Mouse (Mus musculus) liver, embryonic 13.5 days (tissue): Measurements from ENCODE around the gene Sh3tc1. TPM values are rescaled to one million over a fixed set of nuclear protein-coding genes. Genes with fewer than 3 reads are reported as not detected.

Source experiments
- ATAC-seq: fragments of 200-750 bp; cut with Nextera tagmentation; 2 replicates; pipeline ENCODE4 v1.8.0; 2017; ENCODE audit warnings: low read depth, mild to moderate bottlenecking, moderate number of reproducible peaks, moderate library complexity
- DNase-seq: peaks from one replicate; pipeline ENCODE4 v3.0.0; 2022
- H3K27ac ChIP-seq: fragments of 300-500 bp; sonication (generic); 2 replicates; pipeline ENCODE4 v1.5.1; 2015; ENCODE audit warnings: moderate library complexity, mild to moderate bottlenecking, inconsistent platforms
- H3K27me3 ChIP-seq: fragments of 300-500 bp; sonication (generic); 2 replicates; pipeline ENCODE4 v1.6.1; 2015; ENCODE audit warnings: mild to moderate bottlenecking, inconsistent platforms
- H3K36me3 ChIP-seq: fragments of 300-500 bp; sonication (generic); 2 replicates; pipeline ENCODE4 v1.6.1; 2015; ENCODE audit warnings: mild to moderate bottlenecking, inconsistent platforms
- H3K4me1 ChIP-seq: fragments of 300-500 bp; sonication (generic); replicated peaks from 2 replicates; pipeline ENCODE4 v1.6.1; 2015; ENCODE audit warnings: inconsistent platforms
- H3K4me2 ChIP-seq: fragments of 300-500 bp; sonication (generic); 2 replicates; pipeline ENCODE4 v1.6.1; 2015; ENCODE audit warnings: inconsistent platforms, mild to moderate bottlenecking, moderate library complexity
- H3K4me3 ChIP-seq: fragments of 300-500 bp; sonication (generic); replicated peaks from 2 replicates; pipeline ENCODE4 v1.5.1; 2015; ENCODE audit warnings: mild to moderate bottlenecking, inconsistent platforms
- H3K9ac ChIP-seq: fragments of 300-500 bp; sonication (generic); 2 replicates; pipeline ENCODE4 v1.6.1; 2015; ENCODE audit warnings: mild to moderate bottlenecking, inconsistent platforms
- H3K9me3 ChIP-seq: fragments of 300-500 bp; sonication (generic); replicated peaks from 2 replicates; pipeline ENCODE4 v1.6.1; 2016; ENCODE audit warnings: inconsistent platforms
- WGBS: fragments of 180-500 bp; shearing (Covaris S2); methylation state at CpG from one replicate; pipeline ENCODE4 v1.1.7; 2015; ENCODE audit not compliant: insufficient replicate concordance; 5-methylcytosine and 5-hydroxymethylcytosine counted together
- polyA plus RNA-seq: library from polyadenylated mRNA; unstranded; fragments of >200 nt; fragmentation: Nextera tagmentation; extraction: Ambion mirVana; gene quantifications from 2 replicates; pipeline ENCODE4 v1.2.1, GENCODE M21; 2015

Sh3tc1 gene
- polyA plus RNA-seq, 1 experiment from 2014 or later, result 2.1 TPM

DNA sequence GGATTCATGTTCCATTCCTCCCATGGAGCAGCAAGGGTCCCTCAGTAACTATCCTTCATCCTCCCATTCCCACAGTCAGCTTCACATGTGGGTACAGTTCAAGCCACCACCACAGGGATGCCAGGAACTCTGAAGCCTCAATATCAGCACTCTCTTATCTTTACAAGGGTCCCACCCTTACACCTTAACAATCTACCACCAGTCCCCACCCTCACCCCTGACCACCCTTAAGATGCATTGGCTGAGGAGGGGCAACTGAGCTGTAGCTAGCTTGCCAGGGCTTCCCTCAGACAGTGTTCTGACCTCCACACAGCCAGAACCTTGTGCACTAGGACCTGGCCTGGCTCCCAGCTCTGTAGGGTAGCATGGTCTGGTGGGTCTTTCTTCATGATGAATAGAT, 20.4 kb downstream of the Sh3tc1 start:
- no peak for DNase-seq
- Histone ChIP-seq H3K4me3 (no peak overlapping the region), H3K27ac (no peak overlapping the region), H3K9me3 (no peaks in the 10 kb centered on the region), H3K27me3 (no peaks in the 10 kb centered on the region), H3K36me3 (no peaks in the 10 kb centered on the region), H3K9ac (no peak overlapping the region), H3K4me1 (0 out of 2 replicates have a peak, but pooled peaks cover 3% of the 10 kb centered on the region), H3K4me2 (no peak overlapping the region)
- ATAC-seq, result no peak

DNA sequence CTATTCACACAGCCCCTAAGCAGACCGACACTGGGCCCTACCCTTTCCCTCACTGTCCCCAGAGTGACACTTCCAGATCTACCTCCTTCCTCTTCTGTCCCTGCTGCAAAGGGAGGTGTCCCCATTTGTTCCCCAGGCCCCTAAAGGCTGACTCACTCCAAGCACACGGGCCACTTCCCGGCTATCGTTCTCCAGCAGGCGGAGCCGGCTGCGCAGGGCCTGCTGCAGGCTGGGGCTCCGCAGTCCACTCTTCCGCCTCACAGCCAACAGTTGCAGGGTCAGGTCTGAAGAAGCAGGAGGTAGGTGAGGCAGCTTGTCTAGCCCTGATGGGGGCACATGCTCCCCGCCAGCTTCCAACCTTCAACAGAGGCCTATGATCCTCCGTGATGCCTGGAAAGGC, 21.0 kb downstream of the Sh3tc1 start:
- Histone ChIP-seq H3K9ac (no peak overlapping the region), H3K36me3 (no peaks in the 10 kb centered on the region), H3K27me3 (no peaks in the 10 kb centered on the region), H3K4me1 (0 out of 2 replicates have a peak, but pooled peaks cover 3% of the 10 kb centered on the region), H3K9me3 (no peaks in the 10 kb centered on the region), H3K4me2 (no peak overlapping the region), H3K4me3 (no peak overlapping the region), H3K27ac (no peak overlapping the region)
- WGBS, result 68% methylated on average over 11 of the region's 11 CpGs
- no peak for DNase-seq
- no peak for ATAC-seq

DNA sequence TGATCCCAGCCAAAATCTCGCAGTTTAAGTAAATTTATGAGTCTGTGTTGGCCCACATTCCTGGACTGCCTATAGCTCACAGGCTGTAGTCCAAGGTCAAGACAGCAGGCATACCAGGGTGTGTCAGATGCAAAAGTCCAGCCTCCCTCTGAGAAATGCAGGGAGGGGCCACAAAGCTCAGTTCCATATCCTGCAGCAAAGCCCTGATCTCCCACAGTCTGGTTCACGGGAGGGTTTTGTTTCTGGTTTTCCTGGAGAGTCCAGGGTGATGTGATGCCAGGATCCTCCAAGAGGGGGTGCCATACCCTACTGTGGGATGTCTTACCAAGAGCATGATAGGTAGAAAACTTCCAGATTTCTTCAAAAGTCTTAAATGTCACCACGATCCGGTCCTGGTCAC, 21.8 kb downstream of the Sh3tc1 start:
- Histone ChIP-seq H3K4me2 (no peak overlapping the region), H3K36me3 (no peaks in the 10 kb centered on the region), H3K4me1 (0 out of 2 replicates have a peak, but pooled peaks cover 3% of the 10 kb centered on the region), H3K27ac (no peak overlapping the region), H3K9me3 (no peaks in the 10 kb centered on the region), H3K4me3 (no peak overlapping the region), H3K27me3 (no peaks in the 10 kb centered on the region), H3K9ac (no peak overlapping the region)
- ATAC-seq (no peak), DNase-seq (no peak)
- WGBS, result 47% methylated on average over 4 of the region's 4 CpGs

DNA sequence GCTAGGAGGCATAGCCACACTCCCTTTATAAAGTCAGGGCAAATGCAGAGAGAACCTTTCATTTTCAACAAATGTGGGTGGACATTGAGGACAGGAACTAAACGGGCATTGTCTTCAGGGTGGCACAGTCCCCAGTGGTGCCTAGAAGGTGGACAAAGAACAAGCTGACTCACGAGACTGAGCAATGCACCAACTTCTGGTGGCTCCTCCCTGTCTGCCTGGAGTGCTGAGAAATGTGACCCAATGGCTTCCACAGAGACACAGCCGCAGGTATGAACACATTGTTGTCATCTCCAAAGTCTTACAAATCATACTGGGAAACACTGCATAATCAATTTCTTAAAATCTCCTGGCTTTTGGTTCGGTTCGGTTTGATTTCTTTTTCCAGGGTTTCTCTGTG, 22.3 kb downstream of the Sh3tc1 start:
- 56% methylated on average over 5 of the region's 5 CpGs for WGBS
- Histone ChIP-seq H3K9ac (no peak overlapping the region), H3K27ac (no peak overlapping the region), H3K36me3 (no peaks in the 10 kb centered on the region), H3K4me2 (no peak overlapping the region), H3K27me3 (no peaks in the 10 kb centered on the region), H3K9me3 (no peaks in the 10 kb centered on the region), H3K4me3 (no peak overlapping the region), H3K4me1 (0 out of 2 replicates have a peak, but pooled peaks cover 1% of the 10 kb centered on the region)
- no peak for DNase-seq
- no peak for ATAC-seq

DNA sequence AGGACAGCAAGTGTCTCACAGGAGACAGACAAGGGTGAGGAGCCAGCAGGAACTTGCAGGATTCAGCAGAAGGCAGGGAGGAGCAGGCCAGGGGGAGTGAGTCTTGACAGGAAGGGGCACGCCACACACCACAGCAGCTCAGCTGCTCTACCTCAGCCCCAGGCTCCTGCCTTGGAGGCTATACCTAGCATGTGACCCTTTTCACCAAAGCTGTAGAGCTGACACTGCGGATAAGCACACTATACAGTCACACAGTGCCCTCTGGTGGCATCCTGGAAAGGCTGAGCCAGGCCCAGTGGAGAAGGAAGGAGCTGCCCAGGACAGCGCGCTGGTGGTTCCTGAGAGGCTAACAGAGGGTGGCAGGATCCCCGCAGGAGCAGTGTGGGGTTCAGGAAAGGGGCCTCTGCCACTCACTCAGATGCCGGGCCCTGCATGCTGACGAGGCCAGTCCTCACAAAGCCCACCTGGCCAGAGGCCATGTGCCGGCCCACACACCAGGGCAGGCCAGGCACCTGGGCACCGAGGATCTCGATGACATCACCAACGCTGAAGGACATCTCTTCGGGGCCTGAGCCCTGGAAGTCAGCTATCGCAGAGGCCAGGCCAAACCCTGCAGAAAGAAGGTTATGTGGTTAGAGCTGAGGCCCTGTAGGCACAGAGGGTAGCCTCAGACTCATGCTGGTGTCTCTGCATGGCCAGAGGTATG, 26.0 kb downstream of the Sh3tc1 start:
- no peak overlapping the region for H3K4me2 ChIP-seq
- no peaks in the 10 kb centered on the region for H3K27me3 ChIP-seq
- ATAC-seq (peak; percentile 45; the same call in 1 of the 2 replicates), DNase-seq (peak; percentile 28)
- WGBS, result 47% methylated on average over 13 of the region's 13 CpGs
- H3K9ac ChIP-seq, result no peak overlapping the region
- H3K27ac ChIP-seq, result no peak overlapping the region
- no peak overlapping the region for H3K4me3 ChIP-seq
- no peaks in the 10 kb centered on the region for H3K9me3 ChIP-seq
- H3K36me3 ChIP-seq, result no peaks in the 10 kb centered on the region
- H3K4me1 ChIP-seq, result no peaks in the 10 kb centered on the region

DNA sequence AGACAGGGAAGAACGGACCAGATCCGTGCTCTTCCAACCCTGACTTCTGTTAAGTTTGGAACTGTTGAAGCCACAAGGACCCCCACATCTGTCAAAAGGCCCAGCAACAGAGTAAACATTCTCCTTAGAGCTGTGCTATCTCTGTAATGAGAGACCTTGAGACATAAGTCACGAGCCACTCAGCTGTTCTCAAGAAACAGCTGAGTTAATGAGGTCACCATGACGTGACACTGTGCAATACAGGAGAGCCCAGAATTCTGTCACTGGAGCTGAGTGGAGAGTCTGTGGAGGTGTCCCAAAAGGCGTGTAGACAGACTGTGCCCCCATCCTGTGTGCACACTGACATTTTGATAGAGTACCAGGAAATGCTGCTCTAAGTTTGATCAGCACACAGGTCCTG, 27.3 kb downstream of the Sh3tc1 start:
- no peak for ATAC-seq
- Histone ChIP-seq H3K27me3 (no peaks in the 10 kb centered on the region), H3K4me1 (no peaks in the 10 kb centered on the region), H3K4me3 (no peak overlapping the region), H3K36me3 (no peaks in the 10 kb centered on the region), H3K9me3 (no peaks in the 10 kb centered on the region), H3K4me2 (no peak overlapping the region), H3K27ac (no peak overlapping the region), H3K9ac (no peak overlapping the region)
- WGBS, result 55% methylated on average over 5 of the region's 5 CpGs
- DNase-seq, result no peak

DNA sequence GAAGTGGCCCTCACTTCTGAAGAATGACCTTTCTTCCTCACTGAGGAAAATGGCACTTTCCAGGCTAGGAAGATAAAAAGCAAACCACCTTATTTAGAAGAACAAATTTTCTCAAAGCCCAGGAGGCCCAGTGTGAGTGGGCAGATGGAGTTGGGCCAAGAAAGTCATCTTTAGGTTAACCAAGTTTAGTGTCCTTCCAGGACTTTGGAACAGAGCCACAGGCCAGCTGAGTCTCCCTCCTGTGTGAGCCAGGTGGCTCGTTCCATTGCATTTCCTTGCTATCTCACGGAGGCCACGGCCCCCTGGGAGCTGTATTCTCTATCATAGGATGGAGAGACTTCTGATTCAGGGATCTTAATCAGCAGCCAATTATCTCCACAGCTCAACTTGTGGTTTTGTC, 28.9 kb downstream of the Sh3tc1 start:
- H3K27ac ChIP-seq, result no peak overlapping the region
- no peaks in the 10 kb centered on the region for H3K4me1 ChIP-seq
- H3K4me3 ChIP-seq, result no peak overlapping the region
- no peak overlapping the region for H3K9ac ChIP-seq
- H3K27me3 ChIP-seq, result no peaks in the 10 kb centered on the region
- no peak overlapping the region for H3K4me2 ChIP-seq
- H3K36me3 ChIP-seq, result no peaks in the 10 kb centered on the region
- no peaks in the 10 kb centered on the region for H3K9me3 ChIP-seq
- WGBS, result 45% methylated on average over 3 of the region's 3 CpGs
- no peak for ATAC-seq
- no peak for DNase-seq

DNA sequence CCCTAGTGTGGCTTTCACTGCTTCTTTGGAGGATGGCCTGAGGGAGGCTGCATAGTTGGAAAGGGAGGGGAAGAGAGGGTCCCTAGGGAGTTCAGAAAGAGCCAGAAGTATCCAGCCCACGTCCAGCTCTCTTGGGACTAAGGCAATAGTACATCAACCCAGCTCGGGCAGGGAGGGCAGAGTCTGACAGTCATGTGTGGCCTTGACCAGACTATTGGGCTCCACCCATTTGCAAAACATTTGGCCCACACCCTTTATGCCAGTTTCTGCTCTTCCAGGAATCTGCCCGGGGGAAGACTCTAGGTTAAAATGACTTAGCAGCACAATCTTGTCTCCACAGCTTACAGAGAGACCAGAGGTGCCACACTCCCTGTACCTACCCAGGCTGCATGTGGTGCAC, 29.3 kb downstream of the Sh3tc1 start:
- Histone ChIP-seq H3K4me3 (no peak overlapping the region), H3K27ac (no peak overlapping the region), H3K9ac (no peak overlapping the region), H3K4me2 (no peak overlapping the region), H3K9me3 (no peaks in the 10 kb centered on the region), H3K36me3 (no peaks in the 10 kb centered on the region), H3K4me1 (no peaks in the 10 kb centered on the region), H3K27me3 (no peaks in the 10 kb centered on the region)
- 51% methylated on average over 3 of the region's 3 CpGs for WGBS
- DNase-seq, result no peak
- no peak for ATAC-seq

DNA sequence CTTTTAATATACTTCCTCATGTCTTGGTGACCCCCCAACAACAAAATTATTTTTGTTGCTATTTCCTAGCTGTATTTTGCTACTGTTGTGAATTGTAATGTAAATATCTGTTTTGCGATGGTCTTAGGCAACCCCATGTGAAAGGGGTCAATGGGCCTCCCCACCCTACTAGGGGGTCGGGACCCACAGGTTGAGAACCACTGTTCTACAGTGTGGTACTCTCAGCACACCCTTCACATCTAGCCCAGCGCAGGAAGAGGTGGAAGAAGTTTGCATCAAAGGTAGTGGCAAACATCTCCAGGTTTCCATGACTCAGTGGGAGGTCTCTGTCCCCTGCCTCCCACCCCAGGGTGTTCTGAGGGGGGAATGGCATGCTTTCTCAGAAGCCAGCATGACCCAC, 34.4 kb downstream of the Sh3tc1 start:
- no peak overlapping the region for H3K4me2 ChIP-seq
- no peaks in the 10 kb centered on the region for H3K4me1 ChIP-seq
- H3K9ac ChIP-seq, result no peak overlapping the region
- H3K4me3 ChIP-seq, result no peak overlapping the region
- DNase-seq (no peak), ATAC-seq (no peak)
- no peaks in the 10 kb centered on the region for H3K27me3 ChIP-seq
- H3K36me3 ChIP-seq, result no peaks in the 10 kb centered on the region
- no peaks in the 10 kb centered on the region for H3K9me3 ChIP-seq
- 67% methylated on average over 3 of the region's 3 CpGs for WGBS
- H3K27ac ChIP-seq, result no peak overlapping the region

DNA sequence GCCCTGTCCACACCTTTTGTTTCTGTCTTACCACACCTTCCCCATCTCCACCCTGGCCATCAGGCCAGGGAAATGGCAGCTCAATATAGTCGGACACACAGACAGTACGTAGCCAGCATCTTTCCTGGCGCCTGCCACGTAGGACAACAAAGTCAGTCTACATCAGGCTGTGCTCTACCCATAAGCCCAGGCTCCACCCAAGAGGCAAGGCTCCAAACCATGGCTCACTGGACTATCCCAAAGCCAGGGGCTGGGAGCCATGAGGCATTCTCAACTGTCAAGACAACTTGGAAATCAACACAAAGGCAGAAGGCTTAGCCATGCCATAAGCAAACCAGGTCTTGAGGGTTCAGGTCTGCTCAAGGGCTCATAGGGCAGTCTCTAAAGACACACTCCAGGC, 36.0 kb downstream of the Sh3tc1 start:
- ATAC-seq (no peak), DNase-seq (no peak)
- H3K4me1 ChIP-seq, result no peaks in the 10 kb centered on the region
- no peak overlapping the region for H3K4me2 ChIP-seq
- 73% methylated on average over 4 of the region's 4 CpGs for WGBS
- no peak overlapping the region for H3K27ac ChIP-seq
- H3K9me3 ChIP-seq, result no peaks in the 10 kb centered on the region
- no peak overlapping the region for H3K9ac ChIP-seq
- H3K27me3 ChIP-seq, result no peaks in the 10 kb centered on the region
- H3K36me3 ChIP-seq, result no peaks in the 10 kb centered on the region; the same call in 1 of the 2 replicates
- H3K4me3 ChIP-seq, result no peak overlapping the region

DNA sequence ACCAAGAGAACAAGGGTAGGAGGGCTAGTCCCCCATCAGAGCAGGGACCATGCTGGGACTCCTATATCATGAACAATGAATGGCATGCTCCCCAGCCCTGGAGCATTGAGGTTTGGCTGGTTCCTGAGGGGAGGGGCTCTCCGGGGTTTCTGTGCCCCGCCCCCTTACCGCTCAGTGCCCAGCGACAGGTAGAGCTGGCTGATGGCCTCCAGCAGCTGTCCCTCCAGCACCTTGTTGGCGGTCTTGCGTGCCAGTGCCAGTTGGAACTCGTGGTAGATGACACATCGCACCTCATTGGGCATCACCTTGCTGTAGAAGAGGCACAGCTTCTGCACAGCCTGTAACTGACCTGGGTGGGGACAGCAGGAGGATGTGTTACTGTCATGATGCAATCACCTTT, 36.6 kb downstream of the Sh3tc1 start:
- no peaks in the 10 kb centered on the region for H3K4me1 ChIP-seq
- H3K4me3 ChIP-seq, result no peak overlapping the region
- 64% methylated on average over 8 of the region's 8 CpGs for WGBS

DNA sequence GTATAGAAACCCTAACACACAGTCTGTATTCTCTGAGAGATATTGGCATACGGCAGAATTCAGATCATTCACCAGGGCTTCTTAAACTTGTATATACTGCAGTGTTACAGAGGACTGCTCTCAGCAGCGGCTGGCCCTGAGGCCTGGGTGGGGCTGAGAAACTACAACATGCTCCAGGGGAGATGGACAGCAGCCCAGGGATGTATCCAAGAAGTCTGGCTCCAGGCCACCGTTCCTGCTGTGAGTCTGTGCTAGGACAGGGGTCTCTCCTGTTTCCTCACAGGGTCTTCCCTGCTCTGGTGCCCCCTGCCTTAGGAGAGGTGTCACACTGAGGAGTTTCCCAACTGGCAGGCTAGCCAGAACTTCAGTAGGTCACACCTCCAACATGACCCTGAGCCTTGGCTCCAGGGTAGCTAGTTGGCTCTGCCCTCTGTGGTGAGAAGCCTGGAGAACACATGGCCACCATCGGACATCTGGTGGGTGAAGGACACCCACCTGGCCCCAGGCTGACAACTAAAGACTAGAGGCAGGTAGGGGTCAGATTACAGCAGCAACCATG, 37.1 kb downstream of the Sh3tc1 start:
- Histone ChIP-seq H3K27me3 (no peaks in the 10 kb centered on the region), H3K27ac (no peak overlapping the region), H3K4me2 (no peak overlapping the region), H3K9me3 (no peaks in the 10 kb centered on the region), H3K36me3 (no peaks in the 10 kb centered on the region; the same call in 1 of the 2 replicates), H3K4me3 (no peak overlapping the region), H3K9ac (no peak overlapping the region), H3K4me1 (no peaks in the 10 kb centered on the region)
- 57% methylated on average over 4 of the region's 4 CpGs for WGBS
- DNase-seq (no peak), ATAC-seq (no peak)

More for the DNA sequence above, 36.6 kb downstream of the Sh3tc1 start:
- ATAC-seq (no peak), DNase-seq (no peak)
- no peak overlapping the region for H3K9ac ChIP-seq
- H3K9me3 ChIP-seq, result no peaks in the 10 kb centered on the region
- no peaks in the 10 kb centered on the region; the same call in 1 of the 2 replicates for H3K36me3 ChIP-seq
- H3K4me2 ChIP-seq, result no peak overlapping the region
- no peak overlapping the region for H3K27ac ChIP-seq
- H3K27me3 ChIP-seq, result no peaks in the 10 kb centered on the region
